8 mouse cellular contexts compared by ENCODE assay signal in genomic region chr5:145191962-145192361, GRCm38 (mm10). TPM values are rescaled to one million over a fixed set of nuclear protein-coding genes. Genes with fewer than 3 reads are reported as not detected.
DNase-seq lines count a peak whose midpoint lies in the region; ATAC-seq and TF ChIP-seq lines count a peak whose summit lies in the region.

Gene Atp5j2 (minus strand): TSS chr5:145192062.

- peak within 1 kb of the TSS; percentile 82 for H3K9ac ChIP-seq in midbrain, embryonic 14.5 days (replicated peaks; ENCODE audit: low read length)

- peak within 1 kb of the TSS; percentile 88 for H3K4me2 ChIP-seq in midbrain, embryonic 14.5 days (ENCODE audit: low read length)

- TF ChIP-seq CTCF in layer of hippocampus, adult 2 months (conservative IDR thresholded peaks at IDR 0.05), result no peak
- TF ChIP-seq CTCF in brain, embryonic 14.5 days (IDR thresholded peaks at IDR 0.05; ENCODE audit: borderline replicate concordance, extremely low read depth, insufficient read depth, insufficient read length), result no peak

- H3K4me3 ChIP-seq in layer of hippocampus, adult 2 months, result peak within 1 kb of the TSS; percentile 99
- peak within 1 kb of the TSS; percentile 88 for H3K4me3 ChIP-seq in midbrain, embryonic 14.5 days (replicated peaks; ENCODE audit: low read depth, low read length)

- WGBS in midbrain, embryonic 14.5 days, result 86% methylated on average over 2 of the region's 2 CpGs

- DNase-seq in layer of hippocampus, adult 2 months (ENCODE audit: low spot score in 2 of 2), result no peak
- no peak for DNase-seq in layer of hippocampus, adult 9-11 months
- no peak for DNase-seq in brain, embryonic 14.5 days (ENCODE audit: low read depth)
- DNase-seq in layer of hippocampus, postnatal 14 days (ENCODE audit: low spot score in 2 of 2), result no peak
- no peak for DNase-seq in midbrain, embryonic 14.5 days
- no peak for DNase-seq in retina, postnatal 1 day
- DNase-seq in cerebellum, postnatal 14 days, result no peak

- peak within 1 kb of the TSS; percentile 95 for H3K27ac ChIP-seq in layer of hippocampus, adult 2 months
- H3K27ac ChIP-seq in midbrain, embryonic 14.5 days (replicated peaks; ENCODE audit: low read depth, low read length), result peak within 1 kb of the TSS; percentile 85

- peaks cover 15% of the 10 kb centered on the region for H3K4me1 ChIP-seq in midbrain, embryonic 14.5 days (ENCODE audit: control insufficient read depth, insufficient read depth, low read length)

- no peaks in the 10 kb centered on the region for H3K9me3 ChIP-seq in midbrain, embryonic 14.5 days (ENCODE audit: control insufficient read depth, low read length)

- H3K36me3 ChIP-seq in midbrain, embryonic 14.5 days (ENCODE audit: control insufficient read depth, insufficient read depth, low read length), result peaks cover 31% of the 10 kb centered on the region

- ATAC-seq in granulocyte monocyte progenitor cell, adult 5-6 weeks (replicated peaks; ENCODE audit: poor library complexity, severe bottlenecking), result no peak
- ATAC-seq in midbrain, embryonic 14.5 days (ENCODE audit: low FRiP score, low TSS enrichment), result no peak

- H3K27me3 ChIP-seq in midbrain, embryonic 14.5 days (ENCODE audit: control insufficient read depth, insufficient read depth, low read length), result no peaks in the 10 kb centered on the region

- no peak for TF ChIP-seq POLR2A in brain, embryonic 14.5 days (IDR thresholded peaks at IDR 0.05; ENCODE audit: borderline replicate concordance, extremely low read depth, insufficient read depth, insufficient read length, poor library complexity, severe bottlenecking)

RNA-seq across cellular contexts. Expression of gene Atp5j2, which starts in this region (rescaled TPM):
- 100 to 1,000 TPM; 238 to 257 TPM for total RNA-seq in layer of hippocampus, adult 2 months (2021)
- 220 and 254 TPM in 2 replicates for polyA plus RNA-seq in brain, embryonic 14.5 days (2012; rRNA removed)
- total RNA-seq in granulocyte monocyte progenitor cell, adult 5-6 weeks (2014; fragmentation: Nextera tagmentation), result 372 and 531 TPM in 2 replicates
- total RNA-seq in granulocyte monocyte progenitor cell, adult 5-6 weeks (2017), result 127 and 170 TPM in 2 replicates
- 100 to 1,000 TPM; 292 to 295 TPM for total RNA-seq in layer of hippocampus, postnatal 14 days (2021)
- 477 and 644 TPM in 2 replicates for polyA plus RNA-seq in midbrain, embryonic 14.5 days (2014; fragmentation: Nextera tagmentation; extraction: Ambion mirVana)
